Mouse (Mus musculus) hindbrain, embryonic 13.5 days (tissue): Measurements from ENCODE around the gene Tenm1. TPM values are rescaled to one million over a fixed set of nuclear protein-coding genes. Genes with fewer than 3 reads are reported as not detected.

Experiments used
- ATAC-seq: fragments of 200-750 bp; cut with Nextera tagmentation; 2 replicates; pipeline ENCODE4 v1.8.0; 2017; ENCODE audit warnings: moderate TSS enrichment; ENCODE audit not compliant: low FRiP score
- H3K27ac ChIP-seq: fragments of 300-500 bp; sonication (generic); 2 replicates; pipeline ENCODE4 v1.5.1; 2015; ENCODE audit warnings: inconsistent platforms, mild to moderate bottlenecking, moderate library complexity
- H3K27me3 ChIP-seq: fragments of 300-500 bp; sonication (generic); 2 replicates; pipeline ENCODE4 v1.6.1; 2015; ENCODE audit warnings: mild to moderate bottlenecking, inconsistent platforms
- H3K36me3 ChIP-seq: fragments of 300-500 bp; sonication (generic); 2 replicates; pipeline ENCODE4 v1.6.1; 2015; ENCODE audit warnings: mild to moderate bottlenecking, inconsistent platforms
- H3K4me1 ChIP-seq: fragments of 300-500 bp; sonication (generic); replicated peaks from 2 replicates; pipeline ENCODE4 v1.6.1; 2015; ENCODE audit warnings: inconsistent platforms
- H3K4me2 ChIP-seq: fragments of 300-500 bp; sonication (generic); 2 replicates; pipeline ENCODE4 v1.6.1; 2015; ENCODE audit warnings: inconsistent platforms, mild to moderate bottlenecking, moderate library complexity
- H3K4me3 ChIP-seq: fragments of 300-500 bp; sonication (generic); 2 replicates; pipeline ENCODE4 v1.5.1; 2015; ENCODE audit warnings: mild to moderate bottlenecking, inconsistent platforms
- H3K9ac ChIP-seq: fragments of 300-500 bp; sonication (generic); 2 replicates; pipeline ENCODE4 v1.6.1; 2015; ENCODE audit warnings: mild to moderate bottlenecking, inconsistent platforms
- H3K9me3 ChIP-seq: fragments of 300-500 bp; sonication (generic); 2 replicates; pipeline ENCODE4 v1.6.1; 2016; ENCODE audit warnings: inconsistent platforms
- WGBS: fragments of 180-500 bp; shearing (Covaris S2); methylation state at CpG from one replicate; pipeline ENCODE4 v1.1.7; 2015; 5-methylcytosine and 5-hydroxymethylcytosine counted together
- polyA plus RNA-seq: library from polyadenylated mRNA; unstranded; fragments of >200 nt; fragmentation: Nextera tagmentation; extraction: Ambion mirVana; gene quantifications from 2 replicates; pipeline ENCODE4 v1.2.1, GENCODE M21; 2015

Tenm1 gene
- polyA plus RNA-seq, 1 experiment from 2014 or later, result 19.0 TPM

DNA sequence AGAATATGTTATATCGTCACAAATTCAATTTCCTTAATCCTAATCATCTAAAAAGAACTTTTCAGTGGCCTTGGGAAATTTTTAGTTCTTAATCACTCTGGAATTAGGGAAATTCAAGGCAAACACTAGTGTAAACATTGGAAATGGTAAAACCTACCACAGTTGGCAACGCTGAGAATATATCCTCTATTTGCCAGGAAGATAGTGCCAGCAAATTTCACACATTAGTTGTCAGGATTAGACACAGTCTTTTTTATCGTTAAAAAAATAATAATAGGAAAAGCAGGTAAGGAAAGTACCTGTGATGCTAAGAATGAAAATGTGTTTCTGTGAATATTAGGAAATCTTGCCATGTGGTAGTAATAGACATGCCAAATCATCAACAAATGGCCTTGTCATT is 223.9 kb downstream of the Tenm1 start:
- Histone ChIP-seq H3K4me3 (no peak overlapping the region), H3K4me1 (no peaks in the 10 kb centered on the region), H3K36me3 (no peaks in the 10 kb centered on the region), H3K27me3 (no peaks in the 10 kb centered on the region), H3K9ac (no peak overlapping the region), H3K9me3 (no peaks in the 10 kb centered on the region), H3K27ac (no peak overlapping the region), H3K4me2 (no peak overlapping the region)
- ATAC-seq, result no peak
- 90% methylated on average over 3 of the region's 3 CpGs for WGBS

DNA sequence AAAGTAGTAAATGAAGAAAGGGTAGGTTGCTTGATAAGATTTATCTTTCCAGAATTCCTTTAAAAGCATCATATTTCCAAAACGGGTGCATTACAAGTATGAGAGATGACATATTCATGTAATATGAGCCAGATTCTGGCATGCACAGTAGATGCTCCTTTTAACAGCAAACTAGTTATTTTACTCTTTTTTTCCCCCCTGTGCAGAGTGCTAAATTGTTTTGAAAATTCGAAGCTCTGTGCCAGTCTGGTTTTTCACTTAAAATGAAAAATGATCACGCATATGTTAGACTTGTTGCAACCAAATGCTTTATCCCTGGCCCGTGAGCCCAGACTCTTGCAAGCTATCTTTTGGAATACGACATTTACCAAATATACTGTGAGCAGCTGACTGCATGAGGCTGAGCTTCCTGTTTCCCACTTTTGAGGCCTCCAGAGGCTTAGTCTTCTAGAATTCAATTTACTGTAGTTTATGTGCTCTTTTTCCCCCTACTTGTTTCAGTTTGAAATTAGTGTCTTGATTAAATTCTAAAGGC is 226.6 kb downstream of the Tenm1 start:
- H3K27me3 ChIP-seq, result no peaks in the 10 kb centered on the region
- WGBS, result 81% methylated on average over 5 of the region's 5 CpGs

DNA sequence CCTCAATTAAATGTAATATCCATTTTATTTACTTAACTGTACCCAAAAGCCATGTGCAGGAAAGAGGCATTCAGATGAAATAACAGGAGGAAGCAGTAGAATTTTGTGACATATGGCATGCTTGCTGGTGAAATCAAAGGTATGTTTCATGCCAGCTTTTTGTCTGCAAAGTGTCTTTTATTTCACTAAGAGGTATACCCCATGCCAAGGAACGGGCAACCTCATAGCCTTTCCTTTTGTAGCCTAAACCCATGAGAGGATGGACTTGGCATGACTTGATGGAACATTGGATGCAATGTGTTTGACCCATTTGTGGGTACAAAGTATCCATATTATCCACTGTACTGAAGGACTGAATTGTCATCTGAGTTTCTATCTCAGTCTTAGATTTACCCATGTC is 246.0 kb downstream of the Tenm1 start:
- no peaks in the 10 kb centered on the region for H3K36me3 ChIP-seq
- H3K27me3 ChIP-seq, result no peaks in the 10 kb centered on the region
- H3K4me3 ChIP-seq, result no peak overlapping the region
- H3K4me2 ChIP-seq, result no peak overlapping the region
- 88% methylated on average over 1 of the region's 1 CpGs for WGBS
- ATAC-seq, result no peak
- H3K9ac ChIP-seq, result no peak overlapping the region
- H3K27ac ChIP-seq, result no peak overlapping the region
- no peaks in the 10 kb centered on the region for H3K9me3 ChIP-seq
- H3K4me1 ChIP-seq, result no peaks in the 10 kb centered on the region

More for the DNA sequence above, 226.6 kb downstream of the Tenm1 start:
- ATAC-seq, result no peak
- H3K9me3 ChIP-seq, result no peaks in the 10 kb centered on the region
- H3K4me2 ChIP-seq, result no peak overlapping the region
- no peak overlapping the region for H3K4me3 ChIP-seq
- no peaks in the 10 kb centered on the region for H3K36me3 ChIP-seq
- H3K9ac ChIP-seq, result no peak overlapping the region
- no peak overlapping the region for H3K27ac ChIP-seq
- H3K4me1 ChIP-seq, result no peaks in the 10 kb centered on the region

DNA sequence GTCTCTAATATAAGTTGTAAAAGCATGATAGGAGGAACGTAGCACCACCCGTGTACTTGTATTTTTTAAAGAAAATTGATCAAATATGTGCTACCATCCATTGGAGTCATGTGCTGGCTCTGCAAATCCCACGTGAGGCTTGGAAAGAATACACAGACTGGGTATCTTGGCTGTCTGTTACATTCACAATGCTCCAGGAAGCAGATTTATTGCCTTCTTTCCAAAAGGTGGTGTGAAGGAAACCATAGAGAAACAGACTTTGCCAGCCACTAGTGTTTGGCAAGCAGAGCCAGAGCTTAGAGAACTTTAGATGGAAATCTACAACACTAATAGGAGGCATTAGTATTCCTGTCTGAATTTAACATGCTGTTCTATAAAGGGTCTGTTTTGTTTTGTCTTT is 277.4 kb downstream of the Tenm1 start:
- WGBS, result 85% methylated on average over 3 of the region's 3 CpGs
- Histone ChIP-seq H3K27me3 (no peaks in the 10 kb centered on the region), H3K36me3 (no peaks in the 10 kb centered on the region), H3K9ac (no peak overlapping the region), H3K9me3 (no peaks in the 10 kb centered on the region), H3K4me1 (no peaks in the 10 kb centered on the region), H3K4me2 (no peak overlapping the region), H3K27ac (no peak overlapping the region), H3K4me3 (no peak overlapping the region)
- ATAC-seq, result no peak

DNA sequence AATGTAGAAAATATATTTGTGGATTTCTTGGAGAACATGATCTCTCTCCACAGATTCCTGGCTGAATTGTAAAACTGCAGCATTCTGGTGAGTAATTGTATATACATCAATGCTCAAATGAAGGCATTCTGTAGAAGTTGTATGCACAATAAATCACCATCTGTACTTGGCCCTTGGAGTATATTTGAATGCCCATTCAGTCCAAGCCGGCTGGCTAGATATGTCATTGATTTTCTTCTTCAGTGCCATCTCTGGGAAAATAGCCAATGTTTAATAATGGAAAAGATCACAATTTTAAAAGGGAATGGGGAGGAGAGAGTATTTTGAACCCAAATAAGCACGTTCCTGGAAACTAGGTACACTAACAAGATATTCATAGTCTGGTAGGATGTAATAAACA is 299.2 kb downstream of the Tenm1 start:
- Histone ChIP-seq H3K27ac (no peak overlapping the region), H3K36me3 (no peaks in the 10 kb centered on the region), H3K9me3 (no peaks in the 10 kb centered on the region), H3K4me3 (no peak overlapping the region), H3K4me1 (no peaks in the 10 kb centered on the region), H3K9ac (no peak overlapping the region), H3K27me3 (no peaks in the 10 kb centered on the region), H3K4me2 (no peak overlapping the region)
- 62% methylated on average over 2 of the region's 2 CpGs for WGBS
- no peak for ATAC-seq

DNA sequence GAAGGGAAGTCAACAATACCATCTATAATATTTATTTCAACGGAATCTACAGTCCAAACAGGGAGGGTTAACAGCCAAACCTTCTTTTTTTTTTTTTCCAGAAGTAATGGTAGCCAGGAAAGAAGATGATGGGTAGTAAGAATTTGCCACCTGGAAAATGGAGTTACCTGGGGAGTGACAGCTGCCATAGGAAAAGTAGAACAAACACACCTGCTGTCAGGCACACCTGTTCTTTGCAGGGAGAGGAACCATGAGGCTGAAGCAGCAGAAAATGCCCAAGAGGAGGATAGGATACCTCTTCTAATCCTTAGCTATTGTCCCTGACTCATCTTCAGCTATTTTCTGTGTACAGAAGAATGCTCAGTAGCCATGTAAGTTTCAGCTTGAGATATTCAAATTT is 306.4 kb downstream of the Tenm1 start:
- ATAC-seq, result no peak

DNA sequence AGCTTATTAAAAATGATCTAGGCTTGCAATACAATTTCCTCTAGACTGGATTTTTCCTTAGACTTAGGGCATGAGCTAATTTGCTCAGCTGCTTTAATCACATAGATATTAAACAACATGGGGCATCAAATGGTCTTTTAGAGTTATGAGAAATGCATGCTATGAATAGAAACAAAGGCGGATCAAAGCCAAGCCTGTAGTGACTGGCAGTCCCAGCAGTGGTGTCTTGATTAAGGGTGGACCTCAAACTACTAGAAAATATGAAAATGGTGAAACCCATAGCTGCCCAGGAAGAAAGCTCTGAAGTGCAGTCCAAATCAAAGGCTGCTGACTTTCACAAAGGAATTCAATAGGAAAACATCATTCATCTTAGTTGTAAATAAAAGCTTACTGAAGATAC is 306.9 kb downstream of the Tenm1 start:
- Histone ChIP-seq H3K9ac (no peak overlapping the region), H3K27me3 (no peaks in the 10 kb centered on the region), H3K27ac (no peak overlapping the region), H3K4me2 (no peak overlapping the region), H3K4me1 (no peaks in the 10 kb centered on the region), H3K4me3 (no peak overlapping the region), H3K36me3 (no peaks in the 10 kb centered on the region), H3K9me3 (no peaks in the 10 kb centered on the region)
- WGBS, result 87% methylated on average over 1 of the region's 1 CpGs
- ATAC-seq, result no peak

More for the DNA sequence above, 306.4 kb downstream of the Tenm1 start:
- 76% methylated on average over 1 of the region's 1 CpGs for WGBS
- Histone ChIP-seq H3K9me3 (no peaks in the 10 kb centered on the region), H3K4me3 (no peak overlapping the region), H3K4me1 (no peaks in the 10 kb centered on the region), H3K36me3 (no peaks in the 10 kb centered on the region), H3K4me2 (no peak overlapping the region), H3K27ac (no peak overlapping the region), H3K27me3 (no peaks in the 10 kb centered on the region), H3K9ac (no peak overlapping the region)

DNA sequence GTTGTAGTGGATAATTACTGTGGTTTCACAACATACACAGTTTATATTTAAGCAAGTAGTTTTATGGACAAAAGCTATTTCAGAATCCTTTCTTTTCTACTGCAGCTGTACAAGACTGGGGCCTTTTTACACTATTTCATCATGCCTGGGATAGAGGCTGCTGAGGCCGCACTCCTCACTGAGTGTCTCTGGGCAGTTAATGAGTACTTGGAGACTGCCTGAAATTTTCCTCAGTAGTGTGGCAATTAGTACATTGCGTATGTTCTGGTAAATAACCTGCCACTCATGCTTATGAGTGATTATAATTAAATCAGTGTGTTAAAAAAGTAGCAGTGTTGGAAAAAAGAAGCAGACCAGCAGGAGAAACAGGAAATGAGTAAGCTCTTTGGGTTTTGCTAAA is 442.8 kb downstream of the Tenm1 start:
- Histone ChIP-seq H3K4me1 (no peaks in the 10 kb centered on the region), H3K36me3 (no peaks in the 10 kb centered on the region), H3K27ac (no peak overlapping the region), H3K4me2 (no peak overlapping the region), H3K9me3 (no peaks in the 10 kb centered on the region), H3K27me3 (no peaks in the 10 kb centered on the region), H3K4me3 (no peak overlapping the region), H3K9ac (no peak overlapping the region)
- 76% methylated on average over 2 of the region's 2 CpGs for WGBS
- no peak for ATAC-seq

DNA sequence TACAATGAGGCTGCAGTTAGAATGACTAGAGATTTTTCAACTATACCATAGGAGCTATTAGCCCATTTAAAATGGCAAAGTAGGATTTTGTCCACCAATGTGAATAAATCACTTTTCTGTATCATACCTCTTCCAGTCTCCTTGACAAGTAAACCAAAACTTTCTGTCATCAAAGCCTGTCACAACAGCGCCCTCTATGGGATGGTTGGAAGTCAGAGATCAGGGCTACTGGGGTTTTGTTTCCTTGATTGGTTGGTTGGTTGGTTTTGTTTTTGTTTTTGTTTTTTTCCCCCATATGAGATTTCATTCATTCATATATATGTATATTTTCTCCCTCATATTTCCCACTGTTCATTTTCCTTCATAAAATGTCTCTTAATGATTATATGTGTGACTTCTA is 455.4 kb downstream of the Tenm1 start:
- Histone ChIP-seq H3K9ac (no peak overlapping the region), H3K4me1 (no peaks in the 10 kb centered on the region), H3K27ac (no peak overlapping the region), H3K27me3 (no peaks in the 10 kb centered on the region), H3K4me3 (no peak overlapping the region), H3K9me3 (no peaks in the 10 kb centered on the region), H3K36me3 (no peaks in the 10 kb centered on the region), H3K4me2 (no peak overlapping the region)
- no peak for ATAC-seq
- WGBS, result 0% methylated on average over 1 of the region's 1 CpGs

DNA sequence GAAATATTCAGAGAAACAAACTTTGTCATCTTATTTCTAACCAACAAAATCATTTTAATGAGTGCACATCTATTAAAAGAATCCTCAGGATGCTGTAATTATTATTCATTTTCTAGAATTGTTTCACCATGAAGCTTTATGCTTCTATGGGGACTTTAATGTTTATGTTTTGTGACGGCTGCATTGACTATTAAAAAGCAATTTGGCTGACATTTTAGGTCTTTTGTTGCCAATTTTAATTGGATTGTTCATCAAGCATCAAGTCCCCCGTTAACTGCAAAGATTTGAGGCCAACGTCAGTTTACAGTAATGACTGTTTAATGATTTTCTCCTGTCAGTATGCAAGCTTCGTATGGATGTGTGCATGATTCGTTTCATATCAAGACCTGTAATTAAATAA is 461.3 kb downstream of the Tenm1 start:
- no peak overlapping the region for H3K27ac ChIP-seq
- H3K36me3 ChIP-seq, result no peaks in the 10 kb centered on the region
- H3K4me2 ChIP-seq, result no peak overlapping the region
- H3K27me3 ChIP-seq, result no peaks in the 10 kb centered on the region
- H3K4me3 ChIP-seq, result no peak overlapping the region
- no peak for ATAC-seq
- no peaks in the 10 kb centered on the region for H3K9me3 ChIP-seq
- H3K4me1 ChIP-seq, result no peaks in the 10 kb centered on the region
- H3K9ac ChIP-seq, result no peak overlapping the region
- 61% methylated on average over 5 of the region's 5 CpGs for WGBS

DNA sequence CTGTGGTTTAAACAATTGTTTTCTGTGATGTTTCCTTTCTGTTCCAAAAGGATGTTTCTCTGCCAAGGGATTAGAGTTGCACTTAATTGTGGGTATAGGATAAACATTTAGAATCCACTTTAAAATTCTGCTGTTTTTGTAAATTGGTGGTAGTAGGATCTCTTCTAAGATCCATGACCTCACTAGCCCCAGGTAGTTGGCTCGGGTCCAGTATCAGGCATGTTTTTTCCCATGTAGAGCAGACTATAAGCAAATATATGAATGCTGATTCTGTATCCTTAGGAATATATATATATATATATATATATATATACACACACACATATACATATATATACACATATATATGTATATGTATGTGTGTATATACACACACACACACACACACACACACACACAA is 567.2 kb downstream of the Tenm1 start:
- Histone ChIP-seq H3K9ac (no peak overlapping the region), H3K27ac (no peak overlapping the region), H3K4me1 (no peaks in the 10 kb centered on the region), H3K4me2 (no peak overlapping the region), H3K4me3 (no peak overlapping the region), H3K27me3 (no peaks in the 10 kb centered on the region), H3K36me3 (no peaks in the 10 kb centered on the region), H3K9me3 (no peaks in the 10 kb centered on the region)
- WGBS, result 88% methylated on average over 1 of the region's 1 CpGs
- no peak for ATAC-seq

DNA sequence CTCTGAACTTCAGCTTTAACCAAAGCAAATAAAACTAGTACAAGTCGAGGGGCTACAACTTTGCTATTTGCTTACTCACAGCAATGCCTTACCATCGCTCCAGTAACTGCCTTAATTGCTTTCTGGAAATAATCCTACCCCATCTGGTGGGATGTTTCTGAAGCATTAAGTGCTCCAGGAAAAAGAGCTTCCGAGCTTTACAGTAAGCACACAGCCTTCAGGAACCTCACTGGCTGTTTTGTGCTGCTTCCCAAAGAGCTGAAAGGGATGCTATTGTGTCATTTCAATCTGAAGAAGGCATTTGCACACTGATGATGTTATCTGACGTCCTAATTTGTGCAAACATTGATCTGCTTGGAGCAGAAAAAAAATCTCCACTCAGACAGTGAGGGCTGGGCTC is 647.4 kb downstream of the Tenm1 start:
- Histone ChIP-seq H3K4me1 (no peaks in the 10 kb centered on the region), H3K27ac (no peak overlapping the region), H3K27me3 (no peaks in the 10 kb centered on the region), H3K4me2 (no peak overlapping the region), H3K36me3 (no peaks in the 10 kb centered on the region), H3K9ac (no peak overlapping the region), H3K4me3 (no peak overlapping the region), H3K9me3 (no peaks in the 10 kb centered on the region)
- no peak for ATAC-seq
- 63% methylated on average over 4 of the region's 4 CpGs for WGBS

DNA sequence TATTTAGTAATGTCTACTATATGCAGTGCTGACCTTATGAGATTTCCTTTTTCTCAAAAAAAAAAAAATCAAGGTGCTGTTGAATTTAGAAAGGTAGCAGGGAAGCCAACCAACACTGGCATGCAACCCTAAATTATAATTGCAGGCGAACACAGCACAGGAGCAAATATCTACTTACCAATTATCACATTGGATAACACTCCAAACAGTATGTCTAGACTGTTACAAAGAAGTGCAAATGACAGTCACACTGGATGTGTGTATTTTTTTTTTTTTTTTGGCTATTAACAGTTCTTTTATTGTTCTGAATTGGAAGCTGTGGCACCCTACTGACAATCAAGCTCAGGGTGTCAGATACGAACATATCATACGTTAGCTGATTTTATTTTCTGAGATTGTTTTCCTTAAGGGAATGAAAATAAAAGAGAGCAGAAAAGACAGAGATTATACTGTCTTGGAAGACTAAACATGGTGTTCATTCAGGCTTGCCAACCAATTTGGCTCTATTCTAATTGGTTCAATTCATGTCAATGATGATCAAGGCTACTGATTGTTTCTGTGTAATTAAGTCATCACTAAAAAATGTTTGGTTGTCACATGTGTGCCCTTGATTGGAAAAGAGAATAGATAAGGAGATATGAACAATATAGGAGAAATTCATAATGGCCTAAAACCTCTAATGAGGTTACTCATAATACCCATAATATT is 710.7 kb downstream of the Tenm1 start:
- H3K4me2 ChIP-seq, result no peak overlapping the region
- whole genome bisulfite sequencing, result 67% methylated on average over 3 of the region's 3 CpGs

More for the DNA sequence above, 710.7 kb downstream of the Tenm1 start:
- Histone ChIP-seq H3K4me3 (no peak overlapping the region), H3K27me3 (no peaks in the 10 kb centered on the region), H3K9ac (no peak overlapping the region), H3K4me1 (no peaks in the 10 kb centered on the region), H3K9me3 (no peaks in the 10 kb centered on the region), H3K27ac (no peak overlapping the region), H3K36me3 (no peaks in the 10 kb centered on the region)
- no peak for ATAC-seq
